Mouse (Mus musculus) gonadal fat pad, adult 2 months (tissue): ENCODE results near the gene Zfp146. TPM values are rescaled to one million over a fixed set of nuclear protein-coding genes. Genes with fewer than 3 reads are reported as not detected.
"Not testable (repeated sequence)": the region's sequence is repeated elsewhere in the genome, so short reads cannot be mapped to it uniquely, and the experiment has no call there.

Experiments
- DNase-seq: peaks from one replicate; pipeline ENCODE4 v3.0.0-alpha.2; 2012; ENCODE audit warnings: low read depth
- polyA plus RNA-seq: library from polyadenylated mRNA; depleted of rRNA; stranded (reverse); fragments of >200 nt; gene quantifications from 2 replicates; pipeline ENCODE4 v1.2.3, GENCODE M21; 2012; rRNA removed

Zfp146 gene
- 16.4 and 18.3 TPM in 2 replicates for polyA plus RNA-seq

- DNase-seq, result peak; percentile 89
These were observed at the start of gene Zfp146 for GRCm38 (mm10) chr7:30169583-30170282. Gene Zfp146 (minus strand): TSS chr7:30169750.

GRCm38 (mm10) chr7:30217277-30217676, 47.7 kb upstream of the Zfp146 start:
- DNase-seq, result no peak

- no peak for DNase-seq
These were observed 47.2 kb upstream of the Zfp146 start for GRCm38 (mm10) chr7:30216723-30217151.

GRCm38 (mm10) chr7:30215875-30216274, 46.3 kb upstream of the Zfp146 start:
- no peak for DNase-seq

- DNase-seq, result no peak
These were observed 44.3 kb upstream of the Zfp146 start for GRCm38 (mm10) chr7:30213881-30214280.

GRCm38 (mm10) chr7:30211025-30211424, 41.5 kb upstream of the Zfp146 start:
- no peak for DNase-seq

GRCm38 (mm10) chr7:30206364-30206763, 36.8 kb upstream of the Zfp146 start:
- DNase-seq, result not testable (repeated sequence)

- DNase-seq, result no peak
These were observed 35.8 kb upstream of the Zfp146 start for GRCm38 (mm10) chr7:30205383-30205782.

GRCm38 (mm10) chr7:30204380-30204779, 34.8 kb upstream of the Zfp146 start:
- no peak for DNase-seq

- DNase-seq, result no peak
These were observed 33.5 kb upstream of the Zfp146 start for GRCm38 (mm10) chr7:30202895-30203690.

- not testable (repeated sequence) for DNase-seq
These were observed 31.1 kb upstream of the Zfp146 start for GRCm38 (mm10) chr7:30200661-30201060.

GRCm38 (mm10) chr7:30200200-30200599, 30.6 kb upstream of the Zfp146 start:
- no peak for DNase-seq

GRCm38 (mm10) chr7:30199498-30200139, 30.1 kb upstream of the Zfp146 start:
- DNase-seq, result no peak

GRCm38 (mm10) chr7:30198481-30198971, 29.0 kb upstream of the Zfp146 start, which contains the start of gene Capns1:
Gene Capns1 (minus strand): TSS chr7:30198811.
- no peak for DNase-seq

GRCm38 (mm10) chr7:30197592-30198129, 28.1 kb upstream of the Zfp146 start:
- DNase-seq, result no peak

GRCm38 (mm10) chr7:30196171-30196570, 26.6 kb upstream of the Zfp146 start:
- DNase-seq, result no peak

GRCm38 (mm10) chr7:30195461-30195860, 25.9 kb upstream of the Zfp146 start:
- no peak for DNase-seq

GRCm38 (mm10) chr7:30194884-30195283, 25.3 kb upstream of the Zfp146 start:
- DNase-seq, result no peak

GRCm38 (mm10) chr7:30194101-30194831, 24.7 kb upstream of the Zfp146 start:
- no peak for DNase-seq

GRCm38 (mm10) chr7:30193581-30194100, 24.1 kb upstream of the Zfp146 start:
- no peak for DNase-seq

- DNase-seq, result no peak
These were observed 23.5 kb upstream of the Zfp146 start for GRCm38 (mm10) chr7:30193013-30193412.
